Mouse (Mus musculus): Measurements from ENCODE around the gene Fam173b.

The Fam173b gene

GRCm38 (mm10) chr15:31660844-31661243 lies 59.2 kb downstream of the Fam173b start:
- Histone ChIP-seq H3K4me3 (replicated peaks; ENCODE audit: low read length) (no peak overlapping the region), H3K27me3 (ENCODE audit: insufficient read depth, low read length) (no peaks in the 10 kb centered on the region), H3K9me3 (ENCODE audit: low read length) (no peaks in the 10 kb centered on the region), H3K36me3 (ENCODE audit: insufficient read depth, low read length) (no peaks in the 10 kb centered on the region), H3K4me1 (replicated peaks; ENCODE audit: low read depth, low read length) (no peaks in the 10 kb centered on the region)
- TF ChIP-seq NANOG (IDR thresholded peaks at IDR 0.05; ENCODE audit: borderline replicate concordance, low read length) (no peak), POU5F1 (IDR thresholded peaks at IDR 0.05; ENCODE audit: borderline replicate concordance, low read length) (no peak), CTCF (conservative IDR thresholded peaks at IDR 0.05; ENCODE audit: low read length) (no peak)

- Histone ChIP-seq H3K36me3 (ENCODE audit: insufficient read depth, low read length) (no peaks in the 10 kb centered on the region), H3K9me3 (ENCODE audit: low read length) (no peaks in the 10 kb centered on the region), H3K4me3 (replicated peaks; ENCODE audit: low read length) (no peak overlapping the region), H3K27me3 (ENCODE audit: insufficient read depth, low read length) (no peaks in the 10 kb centered on the region), H3K4me1 (replicated peaks; ENCODE audit: low read depth, low read length) (no peaks in the 10 kb centered on the region)
- no peak for TF ChIP-seq NANOG (IDR thresholded peaks at IDR 0.05; ENCODE audit: borderline replicate concordance, low read length)
Measured at GRCm38 (mm10) chr15:31661802-31662201, 60.1 kb downstream of the Fam173b start.

GRCm38 (mm10) chr15:31663074-31663473 lies 61.4 kb downstream of the Fam173b start:
- Histone ChIP-seq H3K36me3 (ENCODE audit: insufficient read depth, low read length) (no peaks in the 10 kb centered on the region), H3K4me3 (replicated peaks; ENCODE audit: low read length) (no peak overlapping the region), H3K9me3 (ENCODE audit: low read length) (no peaks in the 10 kb centered on the region), H3K27me3 (ENCODE audit: insufficient read depth, low read length) (no peaks in the 10 kb centered on the region), H3K4me1 (replicated peaks; ENCODE audit: low read depth, low read length) (no peaks in the 10 kb centered on the region)
- TF ChIP-seq NANOG (IDR thresholded peaks at IDR 0.05; ENCODE audit: borderline replicate concordance, low read length), result no peak
- no peak for TF ChIP-seq CTCF (conservative IDR thresholded peaks at IDR 0.05; ENCODE audit: low read length)
- no peak for TF ChIP-seq POU5F1 (IDR thresholded peaks at IDR 0.05; ENCODE audit: borderline replicate concordance, low read length)
